Mouse (Mus musculus) granulocyte monocyte progenitor cell, adult 5-6 weeks (primary cell): ENCODE measurements at regions not wholly inside any gene's neighbourhood (a gene's known extent, or its start where the extent isn't known, plus 50 kb on each side); places are given as distances from the start of the nearest gene placed in this dataset.

Experiments
- ATAC-seq: replicated peaks from 2 replicates; pipeline ENCODE4 v1.8.0; 2016; ENCODE audit warnings: mild to moderate bottlenecking, moderate TSS enrichment, inconsistent platforms; ENCODE audit not compliant: poor library complexity, severe bottlenecking

GRCm38 (mm10) chr9:101464727-101465427 lies 213.3 kb upstream of the Ppp2r3a start:
- ATAC-seq: no peak

- ATAC-seq: no peak
Measured at GRCm38 (mm10) chr9:101458947-101459627, 207.5 kb upstream of the Ppp2r3a start.

- ATAC-seq: no peak
Measured at GRCm38 (mm10) chr9:101458306-101458946, 206.8 kb upstream of the Ppp2r3a start.

GRCm38 (mm10) chr9:101446316-101446715 lies 194.7 kb upstream of the Ppp2r3a start:
- ATAC-seq: no peak

- ATAC-seq: no peak
Measured at GRCm38 (mm10) chr9:101445764-101446163, 194.2 kb upstream of the Ppp2r3a start.

GRCm38 (mm10) chr9:101445293-101445692 lies 193.7 kb upstream of the Ppp2r3a start:
- no peak for ATAC-seq

- no peak for ATAC-seq
Measured at GRCm38 (mm10) chr9:101439856-101440255, 188.3 kb upstream of the Ppp2r3a start.

GRCm38 (mm10) chr9:101438564-101439180 lies 187.1 kb upstream of the Ppp2r3a start:
- ATAC-seq: no peak

GRCm38 (mm10) chr9:101424974-101425670 lies 173.5 kb upstream of the Ppp2r3a start:
- no peak for ATAC-seq

- no peak for ATAC-seq
Measured at GRCm38 (mm10) chr9:101423041-101423440, 171.4 kb upstream of the Ppp2r3a start.

- ATAC-seq: no peak
Measured at GRCm38 (mm10) chr9:101422006-101422405, 170.4 kb upstream of the Ppp2r3a start.

GRCm38 (mm10) chr9:101421136-101421535 lies 169.5 kb upstream of the Ppp2r3a start:
- no peak for ATAC-seq

- ATAC-seq: no peak
Measured at GRCm38 (mm10) chr9:101420181-101420580, 168.6 kb upstream of the Ppp2r3a start.

GRCm38 (mm10) chr9:101417660-101418059 lies 166.1 kb upstream of the Ppp2r3a start:
- no peak for ATAC-seq

GRCm38 (mm10) chr9:101416321-101416720 lies 164.7 kb upstream of the Ppp2r3a start:
- no peak for ATAC-seq

- no peak for ATAC-seq
Measured at GRCm38 (mm10) chr9:101413071-101413633, 161.6 kb upstream of the Ppp2r3a start.

- no peak for ATAC-seq
Measured at GRCm38 (mm10) chr9:101411951-101412350, 160.4 kb upstream of the Ppp2r3a start.

GRCm38 (mm10) chr9:101411532-101411880 lies 159.9 kb upstream of the Ppp2r3a start:
- ATAC-seq: no peak

- ATAC-seq: no peak
Measured at GRCm38 (mm10) chr9:101410783-101411531, 159.4 kb upstream of the Ppp2r3a start.

- no peak for ATAC-seq
Measured at GRCm38 (mm10) chr9:101410348-101410747, 158.8 kb upstream of the Ppp2r3a start.
